ENCODE assay signal across 20 mouse cellular contexts in genomic region chr2:142400781-142401180, GRCm38 (mm10).
DNase-seq lines count a peak whose midpoint lies in the region; ATAC-seq and TF ChIP-seq lines count a peak whose summit lies in the region.
"Had no signal": no experiment of that assay in that cellular context is flagged by ENCODE, and none has a peak within 500 bp of the region (broad histone marks: within the 10 kb centered on the region; RNA-seq: fewer than 3 reads in every experiment).

No protein-coding gene starts in this region.

- peak; percentile 19 for DNase-seq in forebrain, embryonic 14.5 days (ENCODE audit: low spot score)
- no peak for DNase-seq in forebrain, embryonic 11.5 days (ENCODE audit: low spot score)
- peak; percentile 16 for DNase-seq in limb, embryonic 14.5 days (ENCODE audit: low spot score)
- no peak for DNase-seq in limb, embryonic 10.5 days (ENCODE audit: low spot score)
- peak; percentile 15 for DNase-seq in right cerebral cortex, postnatal 14 days
- DNase-seq in right cerebral cortex, postnatal 36 days (ENCODE audit: low spot score in 2 of 2): no peak
- no peak for DNase-seq in heart, embryonic 10.5 days (ENCODE audit: low spot score)
- DNase-seq: adrenal gland, postnatal 10 days; adrenal gland, postnatal 36 days; gastrocnemius, postnatal 10 days; gastrocnemius, postnatal 36 days; heart, adult 2 months had no signal

- no peak overlapping the region for H3K4me2 ChIP-seq in forebrain, embryonic 14.5 days (ENCODE audit: low read length)
- H3K4me2 ChIP-seq in forebrain, embryonic 11.5 days (ENCODE audit: low read depth, low read length, severe bottlenecking): no peak overlapping the region
- H3K4me2 ChIP-seq in limb, embryonic 14.5 days (replicated peaks; ENCODE audit: low read depth, low read length, severe bottlenecking): no peak overlapping the region
- H3K4me2 ChIP-seq: embryonic facial prominence, embryonic 12.5 days; embryonic facial prominence, embryonic 15.5 days; forebrain, embryonic 12.5 days; heart, embryonic 11.5 days; hindbrain, embryonic 12.5 days; hindbrain, embryonic 15.5 days had no signal

- ATAC-seq in forebrain, embryonic 14.5 days: no peak
- ATAC-seq in forebrain, embryonic 11.5 days (replicated peaks; ENCODE audit: low FRiP score): no peak
- ATAC-seq in limb, embryonic 14.5 days (ENCODE audit: low FRiP score, low read depth): no peak
- ATAC-seq: forebrain, embryonic 16.5 days; Patski had no signal

- H3K27me3 ChIP-seq in forebrain, embryonic 14.5 days (replicated peaks; ENCODE audit: control insufficient read depth, insufficient read depth, low read length): no peaks in the 10 kb centered on the region
- no peaks in the 10 kb centered on the region for H3K27me3 ChIP-seq in forebrain, embryonic 11.5 days (ENCODE audit: control insufficient read depth, insufficient read depth, low read length)
- H3K27me3 ChIP-seq in limb, embryonic 14.5 days (ENCODE audit: control insufficient read depth, insufficient read depth, low read length): no peaks in the 10 kb centered on the region
- H3K27me3 ChIP-seq in limb, embryonic 10.5 days (ENCODE audit: low read depth, poor library complexity, severe bottlenecking): no peaks in the 10 kb centered on the region
- H3K27me3 ChIP-seq in heart, embryonic 10.5 days (ENCODE audit: insufficient read depth, poor library complexity, severe bottlenecking): no peaks in the 10 kb centered on the region
- H3K27me3 ChIP-seq: embryonic facial prominence, embryonic 12.5 days; embryonic facial prominence, embryonic 15.5 days; forebrain, embryonic 12.5 days; hindbrain, embryonic 12.5 days; hindbrain, embryonic 15.5 days; Patski had no signal

- 71% methylated on average over 4 of the region's 4 CpGs for WGBS in forebrain, embryonic 14.5 days
- 93% methylated on average over 4 of the region's 4 CpGs for WGBS in forebrain, embryonic 11.5 days
- WGBS in limb, embryonic 14.5 days: 72% methylated on average over 4 of the region's 4 CpGs
- 90% methylated on average over 4 of the region's 4 CpGs for WGBS in limb, embryonic 10.5 days
- WGBS in heart, embryonic 10.5 days: 88% methylated on average over 4 of the region's 4 CpGs

- no peak overlapping the region for H3K4me3 ChIP-seq in forebrain, embryonic 14.5 days (ENCODE audit: low read depth, low read length)
- no peak overlapping the region for H3K4me3 ChIP-seq in forebrain, embryonic 11.5 days (ENCODE audit: low read depth, low read length)
- H3K4me3 ChIP-seq in limb, embryonic 14.5 days (replicated peaks; ENCODE audit: low read length): no peak overlapping the region
- H3K4me3 ChIP-seq in limb, embryonic 10.5 days: no peak overlapping the region
- no peak overlapping the region for H3K4me3 ChIP-seq in heart, embryonic 10.5 days
- H3K4me3 ChIP-seq: embryonic facial prominence, embryonic 12.5 days; embryonic facial prominence, embryonic 15.5 days; forebrain, embryonic 12.5 days; heart, adult 2 months; hindbrain, embryonic 12.5 days; hindbrain, embryonic 15.5 days had no signal

- H3K9me3 ChIP-seq in forebrain, embryonic 14.5 days (replicated peaks; ENCODE audit: control insufficient read depth, low read length): no peaks in the 10 kb centered on the region
- H3K9me3 ChIP-seq in forebrain, embryonic 11.5 days (ENCODE audit: control insufficient read depth, low read length): no peaks in the 10 kb centered on the region
- H3K9me3 ChIP-seq in limb, embryonic 14.5 days (ENCODE audit: control insufficient read depth, low read length): no peaks in the 10 kb centered on the region
- no peaks in the 10 kb centered on the region for H3K9me3 ChIP-seq in limb, embryonic 10.5 days (replicated peaks)
- no peaks in the 10 kb centered on the region for H3K9me3 ChIP-seq in heart, embryonic 10.5 days
- H3K9me3 ChIP-seq: embryonic facial prominence, embryonic 12.5 days; embryonic facial prominence, embryonic 15.5 days; forebrain, embryonic 12.5 days; hindbrain, embryonic 12.5 days; hindbrain, embryonic 15.5 days had no signal

- TF ChIP-seq POLR2A in limb, embryonic 14.5 days (IDR thresholded peaks at IDR 0.05; ENCODE audit: borderline replicate concordance, extremely low read depth, insufficient read depth, insufficient read length): no peak

- H3K4me1 ChIP-seq in forebrain, embryonic 14.5 days (ENCODE audit: control insufficient read depth, insufficient read depth, low read length): no peaks in the 10 kb centered on the region
- no peaks in the 10 kb centered on the region for H3K4me1 ChIP-seq in forebrain, embryonic 11.5 days (replicated peaks; ENCODE audit: control insufficient read depth, insufficient read depth, low read length)
- H3K4me1 ChIP-seq in limb, embryonic 14.5 days (ENCODE audit: control insufficient read depth, insufficient read depth, low read length): no peaks in the 10 kb centered on the region
- H3K4me1 ChIP-seq in limb, embryonic 10.5 days: peaks cover 7% of the 10 kb centered on the region
- H3K4me1 ChIP-seq in heart, embryonic 10.5 days: peaks cover 8% of the 10 kb centered on the region; the same call in 1 of the 2 replicates
- H3K4me1 ChIP-seq: embryonic facial prominence, embryonic 12.5 days; hindbrain, embryonic 15.5 days had no signal

- no peak overlapping the region for H3K27ac ChIP-seq in forebrain, embryonic 14.5 days (ENCODE audit: low read depth, low read length)
- no peak overlapping the region for H3K27ac ChIP-seq in forebrain, embryonic 11.5 days (ENCODE audit: low read depth, low read length)
- no peak overlapping the region for H3K27ac ChIP-seq in limb, embryonic 14.5 days (replicated peaks; ENCODE audit: low read depth, low read length)
- H3K27ac ChIP-seq in limb, embryonic 10.5 days: no peak overlapping the region
- no peak overlapping the region for H3K27ac ChIP-seq in heart, embryonic 10.5 days
- H3K27ac ChIP-seq: embryonic facial prominence, embryonic 12.5 days; embryonic facial prominence, embryonic 15.5 days; forebrain, embryonic 12.5 days; heart, adult 2 months; hindbrain, embryonic 12.5 days; hindbrain, embryonic 15.5 days had no signal

- H3K36me3 ChIP-seq in forebrain, embryonic 14.5 days (ENCODE audit: control insufficient read depth, insufficient read depth, low read length): no peaks in the 10 kb centered on the region
- H3K36me3 ChIP-seq in forebrain, embryonic 11.5 days (ENCODE audit: control insufficient read depth, insufficient read depth, low read length): no peaks in the 10 kb centered on the region
- H3K36me3 ChIP-seq in limb, embryonic 14.5 days (ENCODE audit: control insufficient read depth, insufficient read depth, low read length): no peaks in the 10 kb centered on the region
- H3K36me3 ChIP-seq in limb, embryonic 10.5 days: no peaks in the 10 kb centered on the region
- no peaks in the 10 kb centered on the region for H3K36me3 ChIP-seq in heart, embryonic 10.5 days
- H3K36me3 ChIP-seq: embryonic facial prominence, embryonic 12.5 days; embryonic facial prominence, embryonic 15.5 days; forebrain, embryonic 12.5 days; hindbrain, embryonic 12.5 days; hindbrain, embryonic 15.5 days had no signal

- H3K9ac ChIP-seq in forebrain, embryonic 14.5 days (ENCODE audit: low read length): no peak overlapping the region
- H3K9ac ChIP-seq in forebrain, embryonic 11.5 days (ENCODE audit: low read length): no peak overlapping the region
- no peak overlapping the region for H3K9ac ChIP-seq in limb, embryonic 14.5 days (ENCODE audit: low read depth, low read length, severe bottlenecking)
- H3K9ac ChIP-seq: embryonic facial prominence, embryonic 12.5 days; embryonic facial prominence, embryonic 15.5 days; forebrain, embryonic 12.5 days; hindbrain, embryonic 12.5 days; hindbrain, embryonic 15.5 days had no signal

Comparison
In these comparisons a context has a peak if more than half of its experiments do, and no peak if none do; other contexts are left out.
1. DNase-seq: peak in forebrain, embryonic 14.5 days (single experiment), limb, embryonic 14.5 days (single experiment) and right cerebral cortex, postnatal 14 days (single experiment); none in forebrain, embryonic 11.5 days (single experiment), limb, embryonic 10.5 days (single experiment), right cerebral cortex, postnatal 36 days (0 of 2) and heart, embryonic 10.5 days (single experiment).